In genomic region chr15:83170956-83171659, GRCm38 (mm10) we compare ENCODE assay signal across 8 mouse cellular contexts. TPM values are rescaled to one million over a fixed set of nuclear protein-coding genes. Genes with fewer than 3 reads are reported as not detected.
DNase-seq lines count a peak whose midpoint lies in the region; ATAC-seq and TF ChIP-seq lines count a peak whose summit lies in the region.

No protein-coding gene starts in this region.

- WGBS in heart, embryonic 11.5 days (ENCODE audit: insufficient replicate concordance), result 47% methylated on average over 8 of the region's 8 CpGs
- 40% methylated on average over 8 of the region's 8 CpGs for WGBS in forebrain, embryonic 16.5 days
- 39% methylated on average over 8 of the region's 8 CpGs for WGBS in limb, embryonic 15.5 days
- 30% methylated on average over 8 of the region's 8 CpGs for WGBS in small intestine, adult 2 months

- no peak for TF ChIP-seq CTCF in small intestine, adult 2 months (IDR thresholded peaks at IDR 0.05; ENCODE audit: extremely low read depth, insufficient read length, insufficient replicate concordance, low read depth, low read length)

- no peaks in the 10 kb centered on the region for H3K9me3 ChIP-seq in heart, embryonic 11.5 days (replicated peaks; ENCODE audit: control insufficient read depth, low read length)
- H3K9me3 ChIP-seq in forebrain, embryonic 16.5 days (ENCODE audit: control insufficient read depth, low read length), result no peaks in the 10 kb centered on the region
- no peaks in the 10 kb centered on the region for H3K9me3 ChIP-seq in limb, embryonic 15.5 days

- no peak for DNase-seq in heart, postnatal 36 days
- peak; percentile 30 for DNase-seq in Muller cell, postnatal 12 days (ENCODE audit: inconsistent ontology term)
- no peak for DNase-seq in B cell, adult 2 months
- no peak for DNase-seq in gastrocnemius, adult 18-20 months (ENCODE audit: low spot score)

- H3K9ac ChIP-seq in heart, embryonic 11.5 days (ENCODE audit: low read depth, low read length), result peak overlapping the region; percentile 81
- H3K9ac ChIP-seq in forebrain, embryonic 16.5 days (replicated peaks; ENCODE audit: low read depth, low read length), result peak overlapping the region; percentile 88; the same call in 1 of the 2 replicates
- H3K9ac ChIP-seq in limb, embryonic 15.5 days, result peak overlapping the region; percentile 75

- H3K4me2 ChIP-seq in heart, embryonic 11.5 days, result peak overlapping the region; percentile 80
- H3K4me2 ChIP-seq in forebrain, embryonic 16.5 days (ENCODE audit: low read length), result peak overlapping the region; percentile 94
- peak overlapping the region; percentile 78 for H3K4me2 ChIP-seq in limb, embryonic 15.5 days

- peak overlapping the region; percentile 77 for H3K4me3 ChIP-seq in heart, embryonic 11.5 days (ENCODE audit: low read depth, low read length)
- H3K4me3 ChIP-seq in forebrain, embryonic 16.5 days (replicated peaks; ENCODE audit: low read length), result peak overlapping the region; percentile 89
- peak overlapping the region; percentile 82 for H3K4me3 ChIP-seq in limb, embryonic 15.5 days
- peak overlapping the region; percentile 81 for H3K4me3 ChIP-seq in small intestine, adult 2 months (ENCODE audit: low read depth, low read length)

- no peak for TF ChIP-seq POLR2A in small intestine, adult 2 months (IDR thresholded peaks at IDR 0.05; ENCODE audit: low read depth, low read length)

- peak overlapping the region; percentile 84 for H3K27ac ChIP-seq in heart, embryonic 11.5 days (ENCODE audit: low read depth, low read length)
- no peak overlapping the region for H3K27ac ChIP-seq in forebrain, embryonic 16.5 days (ENCODE audit: low read length)
- peak overlapping the region; percentile 91; the same call in 1 of the 2 replicates for H3K27ac ChIP-seq in limb, embryonic 15.5 days
- H3K27ac ChIP-seq in small intestine, adult 2 months (ENCODE audit: insufficient read depth, low read depth, low read length), result peak overlapping the region; percentile 83

- intact Hi-C loops in heart, postnatal 36 days (cut with DNase I), result loop anchor here (5.0 kb wide), 2 partner anchors 36 to 131 kb away; no protein-coding TSS in a partner anchor

- H3K27me3 ChIP-seq in heart, embryonic 11.5 days (ENCODE audit: control insufficient read depth, insufficient read depth, low read length), result no peaks in the 10 kb centered on the region
- H3K27me3 ChIP-seq in forebrain, embryonic 16.5 days (replicated peaks; ENCODE audit: control insufficient read depth, insufficient read depth, low read length), result no peaks in the 10 kb centered on the region
- H3K27me3 ChIP-seq in limb, embryonic 15.5 days, result no peaks in the 10 kb centered on the region
- H3K27me3 ChIP-seq in small intestine, adult 2 months (ENCODE audit: control insufficient read depth, insufficient read depth, low read length), result no peaks in the 10 kb centered on the region

- no peak for ATAC-seq in heart, embryonic 11.5 days (replicated peaks; ENCODE audit: insufficient number of reproducible peaks, low FRiP score, low TSS enrichment)
- no peak for ATAC-seq in forebrain, embryonic 16.5 days
- ATAC-seq in limb, embryonic 15.5 days (ENCODE audit: insufficient number of reproducible peaks, low FRiP score, low TSS enrichment, low read depth), result no peak

- no peaks in the 10 kb centered on the region for H3K36me3 ChIP-seq in heart, embryonic 11.5 days (ENCODE audit: control insufficient read depth, insufficient read depth, low read length)
- no peaks in the 10 kb centered on the region for H3K36me3 ChIP-seq in forebrain, embryonic 16.5 days (ENCODE audit: control insufficient read depth, insufficient read depth)
- H3K36me3 ChIP-seq in limb, embryonic 15.5 days, result no peaks in the 10 kb centered on the region
- H3K36me3 ChIP-seq in small intestine, adult 2 months (ENCODE audit: control insufficient read depth, insufficient read depth, low read length), result 0 out of 2 replicates have a peak, but pooled peaks cover 4% of the 10 kb centered on the region

- peaks cover 33% of the 10 kb centered on the region for H3K4me1 ChIP-seq in heart, embryonic 11.5 days (ENCODE audit: control insufficient read depth, insufficient read depth, low read length)
- peaks cover 20% of the 10 kb centered on the region for H3K4me1 ChIP-seq in forebrain, embryonic 16.5 days (replicated peaks; ENCODE audit: control insufficient read depth, insufficient read depth, low read length)
- H3K4me1 ChIP-seq in limb, embryonic 15.5 days, result peaks cover 56% of the 10 kb centered on the region
- peaks cover 64% of the 10 kb centered on the region for H3K4me1 ChIP-seq in small intestine, adult 2 months (ENCODE audit: control insufficient read depth, insufficient read depth, insufficient read length, low read length)

RNA-seq across cellular contexts. Expression of gene Cyb5r3, which starts 1.3 kb away (rescaled TPM):
- polyA plus RNA-seq in heart, embryonic 11.5 days (2014; fragmentation: Nextera tagmentation; extraction: Ambion mirVana), result 154 and 162 TPM in 2 replicates
- 10 to 100 TPM; 88.0 to 94.8 TPM for total RNA-seq in heart, postnatal 36 days (2021)
- polyA plus RNA-seq in forebrain, embryonic 16.5 days (2015; fragmentation: Nextera tagmentation; extraction: Ambion mirVana), result 92.1 and 112 TPM in 2 replicates
- 152 and 185 TPM in 2 replicates for polyA plus RNA-seq in limb, embryonic 15.5 days (2015; fragmentation: Nextera tagmentation; extraction: Ambion mirVana)
- polyA plus RNA-seq in small intestine, adult 2 months (2012; rRNA removed), result 426 and 624 TPM in 2 replicates
- 10 to 100 TPM; 40.3 to 50.1 TPM for total RNA-seq in gastrocnemius, adult 18-20 months (2021)

RNA-seq across cellular contexts. Expression of gene Poldip3, which starts 21.9 kb away (rescaled TPM):
- 88.5 and 89.4 TPM in 2 replicates for polyA plus RNA-seq in heart, embryonic 11.5 days (2014; fragmentation: Nextera tagmentation; extraction: Ambion mirVana)
- total RNA-seq in heart, postnatal 36 days (2021), result 10 to 100 TPM; 26.6 to 29.1 TPM
- 154 and 160 TPM in 2 replicates for polyA plus RNA-seq in forebrain, embryonic 16.5 days (2015; fragmentation: Nextera tagmentation; extraction: Ambion mirVana)
- 134 and 137 TPM in 2 replicates for polyA plus RNA-seq in limb, embryonic 15.5 days (2015; fragmentation: Nextera tagmentation; extraction: Ambion mirVana)
- 24.5 and 46.7 TPM in 2 replicates for polyA plus RNA-seq in small intestine, adult 2 months (2012; rRNA removed)
- 10 to 100 TPM; 15.7 to 17.1 TPM for total RNA-seq in gastrocnemius, adult 18-20 months (2021)

RNA-seq across cellular contexts. Expression of gene Rrp7a, which starts 48.5 kb away (rescaled TPM):
- polyA plus RNA-seq in heart, embryonic 11.5 days (2014; fragmentation: Nextera tagmentation; extraction: Ambion mirVana), result 34.9 and 42.7 TPM in 2 replicates
- total RNA-seq in heart, postnatal 36 days (2021), result 10 to 100 TPM; 42.3 to 42.8 TPM
- polyA plus RNA-seq in forebrain, embryonic 16.5 days (2015; fragmentation: Nextera tagmentation; extraction: Ambion mirVana), result 85.1 and 90.8 TPM in 2 replicates
- 66.9 and 67.3 TPM in 2 replicates for polyA plus RNA-seq in limb, embryonic 15.5 days (2015; fragmentation: Nextera tagmentation; extraction: Ambion mirVana)
- 33.1 and 72.4 TPM in 2 replicates for polyA plus RNA-seq in small intestine, adult 2 months (2012; rRNA removed)
- total RNA-seq in gastrocnemius, adult 18-20 months (2021), result 10 to 100 TPM; 37.4 to 46.5 TPM
